Mouse (Mus musculus): ENCODE data around the gene Atpif1.

- TF ChIP-seq POLR2A (IDR thresholded peaks at IDR 0.05; ENCODE audit: borderline replicate concordance, extremely low read depth, insufficient read depth, insufficient read length, poor library complexity, severe bottlenecking): no peak
- no peak for TF ChIP-seq CTCF (IDR thresholded peaks at IDR 0.05; ENCODE audit: borderline replicate concordance, extremely low read depth, insufficient read depth, insufficient read length)
Observed at GRCm38 (mm10) chr4:132490273-132491010, 43.0 kb downstream of the Atpif1 start.

All from brain, embryonic 14.5 days (tissue).